Mouse (Mus musculus): ENCODE measurements around the gene Exosc2. TPM values are rescaled to one million over a fixed set of nuclear protein-coding genes. Genes with fewer than 3 reads are reported as not detected.
A peak's percentile ranks its signal among the peaks of the same experiment; 100 is the strongest.

Exosc2 gene
- polyA plus RNA-seq, 1 experiment from 2014 or later: 65.4 TPM

DNA sequence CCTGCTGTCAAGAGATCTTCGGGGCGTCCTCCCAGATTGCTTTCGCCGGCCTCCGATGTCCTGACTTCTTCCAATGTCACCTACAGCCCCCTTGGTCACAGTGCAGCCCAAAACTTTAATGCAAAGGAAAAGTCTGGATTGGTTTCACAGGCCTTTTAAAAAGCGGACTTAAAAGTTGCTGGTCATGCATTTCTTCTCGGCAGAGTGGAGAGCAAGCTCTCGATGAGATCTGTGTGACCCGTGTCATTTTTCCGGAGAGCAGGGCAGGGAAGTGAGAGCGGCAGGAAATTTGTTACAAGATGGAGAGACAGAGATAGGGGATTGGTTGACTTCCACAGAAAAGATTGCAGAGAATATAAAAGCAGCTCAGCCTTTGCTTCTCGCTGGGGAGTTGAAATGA, 18.5 kb downstream of the Exosc2 start:
- peak overlapping the region; percentile 87 for H3K9ac ChIP-seq (ENCODE audit: low read length)
- H3K36me3 ChIP-seq (ENCODE audit: control insufficient read depth, insufficient read depth, low read length): 0 out of 2 replicates have a peak, but pooled peaks cover under 1% of the 10 kb centered on the region
- under 1% methylated on average over 12 of the region's 12 CpGs for WGBS
- peak overlapping the region; percentile 98 for H3K4me3 ChIP-seq (ENCODE audit: low read depth, low read length)
- H3K4me1 ChIP-seq (replicated peaks; ENCODE audit: control insufficient read depth, insufficient read depth, low read length): peaks cover 15% of the 10 kb centered on the region
- peak overlapping the region; percentile 55 for H3K4me2 ChIP-seq (ENCODE audit: low read length)
- H3K27ac ChIP-seq (ENCODE audit: low read depth): peak overlapping the region; percentile 92
- H3K9me3 ChIP-seq (ENCODE audit: control insufficient read depth, low read length): no peaks in the 10 kb centered on the region
- H3K27me3 ChIP-seq (replicated peaks; ENCODE audit: control insufficient read depth, insufficient read depth, low read length): no peaks in the 10 kb centered on the region
- DNase-seq (ENCODE audit: low spot score) (no peak), ATAC-seq (replicated peaks; ENCODE audit: low FRiP score, low TSS enrichment, low read depth) (no peak)

DNA sequence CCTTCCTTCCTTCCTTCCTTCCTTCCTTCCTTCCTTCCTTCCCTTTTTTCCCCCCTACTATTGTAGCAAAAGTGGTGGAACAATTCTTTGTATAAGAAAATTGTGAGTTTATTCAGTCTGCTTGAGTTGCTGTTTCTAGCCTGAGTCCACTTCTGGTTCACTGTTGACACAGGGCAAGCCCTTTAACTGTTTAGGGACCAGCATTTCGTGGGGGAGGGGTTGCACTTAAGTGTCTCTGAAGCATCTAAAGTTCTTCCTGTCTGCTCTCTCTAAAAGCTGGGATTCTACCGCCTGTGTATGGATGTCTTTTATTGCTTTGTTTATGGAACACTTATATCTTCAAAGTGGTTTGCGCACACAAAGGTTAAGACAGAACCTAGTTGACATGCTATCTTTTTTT, 19.5 kb downstream of the Exosc2 start:
- Histone ChIP-seq H3K4me2 (ENCODE audit: low read length) (peak overlapping the region; percentile 55), H3K27ac (ENCODE audit: low read depth) (no peak overlapping the region), H3K27me3 (replicated peaks; ENCODE audit: control insufficient read depth, insufficient read depth, low read length) (no peaks in the 10 kb centered on the region), H3K4me1 (replicated peaks; ENCODE audit: control insufficient read depth, insufficient read depth, low read length) (peaks cover 15% of the 10 kb centered on the region), H3K4me3 (ENCODE audit: low read depth, low read length) (peak overlapping the region; percentile 98), H3K36me3 (ENCODE audit: control insufficient read depth, insufficient read depth, low read length) (0 out of 2 replicates have a peak, but pooled peaks cover 3% of the 10 kb centered on the region), H3K9me3 (ENCODE audit: control insufficient read depth, low read length) (no peaks in the 10 kb centered on the region), H3K9ac (ENCODE audit: low read length) (peak overlapping the region; percentile 87; the same call in 1 of the 2 replicates)
- no peak for DNase-seq (ENCODE audit: low spot score)
- ATAC-seq (replicated peaks; ENCODE audit: low FRiP score, low TSS enrichment, low read depth): no peak
- WGBS: 33% methylated on average over 3 of the region's 3 CpGs

DNA sequence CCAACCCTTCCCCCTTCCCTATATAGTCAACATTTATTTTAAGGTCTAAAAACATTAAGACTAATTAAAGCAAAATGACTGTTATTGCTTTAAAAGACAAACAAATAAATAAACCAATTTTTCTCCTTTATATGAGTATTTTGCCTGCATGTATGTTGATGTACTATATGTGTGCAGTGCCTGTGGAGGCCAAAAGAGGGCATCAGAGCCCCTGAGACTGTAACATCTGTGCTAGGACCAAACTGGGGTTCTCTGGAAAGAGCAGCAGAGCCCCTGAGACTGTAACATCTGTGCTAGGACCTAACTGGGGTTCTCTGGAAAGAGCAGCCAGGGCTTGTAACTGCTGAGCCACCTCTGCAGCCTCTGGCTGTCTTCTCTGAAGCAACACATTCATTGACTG, 27.7 kb downstream of the Exosc2 start:
- no peak overlapping the region for H3K4me2 ChIP-seq (ENCODE audit: low read length)
- peaks cover 28% of the 10 kb centered on the region for H3K36me3 ChIP-seq (ENCODE audit: control insufficient read depth, insufficient read depth, low read length)
- no peak overlapping the region for H3K4me3 ChIP-seq (ENCODE audit: low read depth, low read length)
- no peaks in the 10 kb centered on the region for H3K27me3 ChIP-seq (replicated peaks; ENCODE audit: control insufficient read depth, insufficient read depth, low read length)
- no peak overlapping the region for H3K9ac ChIP-seq (ENCODE audit: low read length)
- no peak overlapping the region for H3K27ac ChIP-seq (ENCODE audit: low read depth)
- no peaks in the 10 kb centered on the region for H3K4me1 ChIP-seq (replicated peaks; ENCODE audit: control insufficient read depth, insufficient read depth, low read length)
- no peak for ATAC-seq (replicated peaks; ENCODE audit: low FRiP score, low TSS enrichment, low read depth)
- H3K9me3 ChIP-seq (ENCODE audit: control insufficient read depth, low read length): no peaks in the 10 kb centered on the region
- no peak for DNase-seq (ENCODE audit: low spot score)

DNA sequence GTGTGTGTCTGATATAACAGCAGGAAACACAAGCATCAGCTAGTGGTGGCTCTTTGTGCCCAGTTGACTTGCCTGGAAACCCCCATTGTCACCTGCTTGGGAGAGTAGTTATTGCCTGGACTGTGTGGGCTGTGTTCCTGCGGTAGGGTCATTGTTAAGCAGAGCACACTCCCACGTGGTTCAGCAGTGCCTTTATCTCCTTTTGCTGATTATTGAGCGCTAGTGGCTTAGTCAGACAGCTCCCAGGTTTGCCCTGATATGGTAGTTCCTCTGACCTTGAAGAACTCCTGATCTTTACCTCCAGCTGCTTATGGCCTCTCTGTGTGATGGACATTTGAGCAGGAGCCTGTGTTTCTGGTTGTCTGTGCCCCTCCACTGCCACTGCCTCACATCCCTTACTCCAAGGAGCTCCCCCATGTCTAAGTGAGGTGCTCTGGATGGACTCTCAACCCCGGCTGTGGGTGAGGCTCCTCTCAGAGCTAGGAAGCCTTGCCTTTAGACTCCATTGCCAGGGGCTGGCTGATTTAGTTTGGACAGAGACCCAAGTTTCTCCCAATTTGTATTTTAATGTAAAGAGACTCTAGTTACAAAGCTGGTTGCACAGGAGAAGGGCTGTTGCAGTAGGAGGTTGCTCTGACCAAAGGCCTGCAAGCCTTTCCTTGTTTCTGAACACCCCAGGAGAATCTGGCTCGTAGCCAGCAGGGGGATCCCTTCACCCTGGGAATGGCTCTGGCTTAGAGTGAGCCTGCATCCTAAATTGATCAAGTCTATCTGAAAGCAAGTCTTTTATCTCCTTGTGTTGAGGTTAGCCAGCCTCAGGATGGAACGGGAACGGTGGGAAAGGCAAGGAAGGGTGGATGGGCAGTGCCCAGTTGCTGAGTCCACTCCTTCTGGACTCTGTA, 30.3 kb downstream of the Exosc2 start:
- Histone ChIP-seq H3K27me3 (replicated peaks; ENCODE audit: control insufficient read depth, insufficient read depth, low read length) (no peaks in the 10 kb centered on the region), H3K9me3 (ENCODE audit: control insufficient read depth, low read length) (no peaks in the 10 kb centered on the region), H3K4me2 (ENCODE audit: low read length) (no peak overlapping the region), H3K27ac (ENCODE audit: low read depth) (peak overlapping the region; percentile 7; the same call in 1 of the 2 replicates), H3K9ac (ENCODE audit: low read length) (no peak overlapping the region), H3K4me1 (replicated peaks; ENCODE audit: control insufficient read depth, insufficient read depth, low read length) (no peaks in the 10 kb centered on the region), H3K36me3 (ENCODE audit: control insufficient read depth, insufficient read depth, low read length) (peaks cover 19% of the 10 kb centered on the region), H3K4me3 (ENCODE audit: low read depth, low read length) (no peak overlapping the region)
- ATAC-seq (replicated peaks; ENCODE audit: low FRiP score, low TSS enrichment, low read depth): peak; percentile 82
- 44% methylated on average over 7 of the region's 7 CpGs for WGBS
- peak; percentile 73 for DNase-seq (ENCODE audit: low spot score)

DNA sequence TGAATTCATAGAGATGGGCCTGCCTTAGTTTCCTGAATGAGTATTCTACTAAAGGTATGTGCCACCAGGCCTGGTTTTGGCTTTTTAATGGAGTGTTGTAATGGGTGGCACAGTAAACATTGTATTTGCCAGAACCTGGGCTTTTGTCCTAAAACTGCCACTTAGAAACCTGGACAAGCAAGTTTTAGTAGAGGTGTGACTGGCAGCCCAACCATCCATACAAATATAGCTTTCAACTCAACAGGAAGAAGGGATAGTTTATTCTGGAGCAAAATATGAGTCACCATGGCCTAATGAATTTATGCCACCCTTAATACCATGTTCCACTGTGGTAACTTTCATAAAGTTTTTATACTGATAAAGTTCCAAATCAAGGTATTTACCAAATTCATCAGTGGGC, 32.7 kb downstream of the Exosc2 start:
- Histone ChIP-seq H3K9me3 (ENCODE audit: control insufficient read depth, low read length) (no peaks in the 10 kb centered on the region), H3K9ac (ENCODE audit: low read length) (no peak overlapping the region), H3K27me3 (replicated peaks; ENCODE audit: control insufficient read depth, insufficient read depth, low read length) (no peaks in the 10 kb centered on the region), H3K4me1 (replicated peaks; ENCODE audit: control insufficient read depth, insufficient read depth, low read length) (no peaks in the 10 kb centered on the region), H3K36me3 (ENCODE audit: control insufficient read depth, insufficient read depth, low read length) (peaks cover 8% of the 10 kb centered on the region), H3K4me3 (ENCODE audit: low read depth, low read length) (no peak overlapping the region), H3K27ac (ENCODE audit: low read depth) (no peak overlapping the region), H3K4me2 (ENCODE audit: low read length) (no peak overlapping the region)
- ATAC-seq (replicated peaks; ENCODE audit: low FRiP score, low TSS enrichment, low read depth) (no peak), DNase-seq (ENCODE audit: low spot score) (no peak)

DNA sequence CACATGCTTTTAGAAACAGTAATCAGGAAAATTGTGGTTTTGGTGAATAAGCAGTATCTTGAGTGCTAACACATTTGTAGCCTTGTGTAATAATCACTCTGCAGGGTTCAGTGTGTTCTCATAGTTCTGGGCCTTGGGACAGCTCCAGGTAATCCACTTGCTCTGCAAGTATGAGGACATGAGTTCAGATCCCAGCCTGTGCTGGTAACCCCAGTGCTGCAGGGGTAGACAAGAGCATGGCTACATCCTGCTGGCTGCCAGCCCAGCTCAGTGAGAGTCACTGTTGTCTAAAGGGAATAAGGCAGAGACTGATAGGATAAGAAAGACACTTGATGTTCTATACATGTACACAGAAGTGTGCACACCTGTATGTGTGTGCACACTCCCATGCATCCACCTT, 35.4 kb downstream of the Exosc2 start:
- Histone ChIP-seq H3K27me3 (replicated peaks; ENCODE audit: control insufficient read depth, insufficient read depth, low read length) (no peaks in the 10 kb centered on the region), H3K4me2 (ENCODE audit: low read length) (no peak overlapping the region), H3K4me3 (ENCODE audit: low read depth, low read length) (no peak overlapping the region), H3K9ac (ENCODE audit: low read length) (no peak overlapping the region), H3K36me3 (ENCODE audit: control insufficient read depth, insufficient read depth, low read length) (peaks cover 4% of the 10 kb centered on the region; the same call in 1 of the 2 replicates), H3K9me3 (ENCODE audit: control insufficient read depth, low read length) (no peaks in the 10 kb centered on the region), H3K4me1 (replicated peaks; ENCODE audit: control insufficient read depth, insufficient read depth, low read length) (no peaks in the 10 kb centered on the region), H3K27ac (ENCODE audit: low read depth) (no peak overlapping the region)
- no peak for ATAC-seq (replicated peaks; ENCODE audit: low FRiP score, low TSS enrichment, low read depth)
- no peak for DNase-seq (ENCODE audit: low spot score)

DNA sequence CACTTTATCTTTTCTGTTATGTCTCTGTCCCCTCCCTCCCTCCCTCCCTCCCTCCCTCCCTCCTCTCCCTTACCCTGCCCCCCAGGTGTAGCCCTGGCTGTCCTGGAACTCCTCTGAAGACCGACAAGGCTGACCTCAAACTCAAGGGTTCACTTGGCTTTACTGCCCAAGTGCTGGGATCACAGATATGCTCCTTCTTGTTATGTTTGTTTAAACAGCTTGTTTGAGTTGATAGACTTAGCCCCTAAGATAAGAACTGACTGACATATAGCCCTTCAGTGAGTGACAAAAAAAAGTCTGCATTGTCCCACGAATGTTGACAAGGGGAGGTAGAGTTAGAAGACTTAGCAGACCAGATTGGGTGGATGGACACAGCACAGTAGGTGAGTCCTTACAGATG, 36.0 kb downstream of the Exosc2 start:
- Histone ChIP-seq H3K9ac (ENCODE audit: low read length) (no peak overlapping the region), H3K36me3 (ENCODE audit: control insufficient read depth, insufficient read depth, low read length) (peaks cover 4% of the 10 kb centered on the region; the same call in 1 of the 2 replicates), H3K9me3 (ENCODE audit: control insufficient read depth, low read length) (no peaks in the 10 kb centered on the region), H3K27ac (ENCODE audit: low read depth) (no peak overlapping the region), H3K4me1 (replicated peaks; ENCODE audit: control insufficient read depth, insufficient read depth, low read length) (no peaks in the 10 kb centered on the region), H3K27me3 (replicated peaks; ENCODE audit: control insufficient read depth, insufficient read depth, low read length) (no peaks in the 10 kb centered on the region), H3K4me2 (ENCODE audit: low read length) (no peak overlapping the region), H3K4me3 (ENCODE audit: low read depth, low read length) (no peak overlapping the region)
- no peak for DNase-seq (ENCODE audit: low spot score)
- ATAC-seq (replicated peaks; ENCODE audit: low FRiP score, low TSS enrichment, low read depth): 0 out of 2 replicates have a peak, but pooled peaks have one; percentile 55
- WGBS: 26% methylated on average over 2 of the region's 2 CpGs

DNA sequence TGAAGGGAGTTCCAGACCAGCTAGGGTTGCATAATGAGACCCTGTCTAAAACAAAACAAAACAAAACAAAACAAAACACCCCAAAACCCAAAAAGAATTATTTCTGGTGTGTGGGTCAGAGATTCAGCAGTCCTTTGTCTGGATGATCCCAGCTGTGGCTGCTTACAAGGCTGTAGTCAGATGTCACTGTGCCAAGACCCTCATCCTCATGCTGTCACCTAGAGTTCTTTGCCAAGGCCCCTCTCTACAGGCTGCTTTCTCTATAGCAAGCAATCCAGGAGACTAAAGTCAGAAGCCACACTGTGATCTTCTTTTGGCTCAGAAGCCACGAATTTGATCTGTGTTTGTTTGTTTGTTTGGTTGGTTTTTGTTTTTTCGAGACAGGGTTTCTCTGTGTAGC, 42.2 kb downstream of the Exosc2 start:
- Histone ChIP-seq H3K27ac (ENCODE audit: low read depth) (no peak overlapping the region), H3K9ac (ENCODE audit: low read length) (no peak overlapping the region), H3K4me2 (ENCODE audit: low read length) (no peak overlapping the region), H3K4me3 (ENCODE audit: low read depth, low read length) (no peak overlapping the region), H3K4me1 (replicated peaks; ENCODE audit: control insufficient read depth, insufficient read depth, low read length) (no peaks in the 10 kb centered on the region), H3K27me3 (replicated peaks; ENCODE audit: control insufficient read depth, insufficient read depth, low read length) (no peaks in the 10 kb centered on the region), H3K36me3 (ENCODE audit: control insufficient read depth, insufficient read depth, low read length) (0 out of 2 replicates have a peak, but pooled peaks cover 3% of the 10 kb centered on the region), H3K9me3 (ENCODE audit: control insufficient read depth, low read length) (no peaks in the 10 kb centered on the region)
- DNase-seq (ENCODE audit: low spot score) (no peak), ATAC-seq (replicated peaks; ENCODE audit: low FRiP score, low TSS enrichment, low read depth) (no peak)
- 83% methylated on average over 2 of the region's 2 CpGs for WGBS

DNA sequence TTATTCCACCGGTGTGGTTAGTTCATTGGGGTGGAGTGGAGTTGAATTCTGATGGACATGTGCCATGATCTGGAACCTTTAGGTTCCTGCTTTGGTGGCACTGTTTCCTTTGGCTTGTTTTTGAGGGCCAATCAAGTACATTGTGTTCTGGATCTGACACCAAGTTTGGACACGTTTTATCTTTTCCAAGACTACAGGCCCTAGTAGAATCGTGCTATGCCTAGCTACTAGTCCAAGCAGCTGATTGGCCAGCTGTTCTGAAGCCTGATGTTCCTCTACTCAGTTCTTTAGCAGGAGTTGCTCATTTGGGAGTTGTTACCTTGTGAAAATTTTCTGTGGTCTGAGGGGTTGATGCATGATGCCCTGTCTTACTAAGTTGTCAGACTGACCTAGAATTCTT, 43.3 kb downstream of the Exosc2 start:
- H3K36me3 ChIP-seq (ENCODE audit: control insufficient read depth, insufficient read depth, low read length): 0 out of 2 replicates have a peak, but pooled peaks cover 3% of the 10 kb centered on the region
- 81% methylated on average over 3 of the region's 3 CpGs for WGBS
- DNase-seq (ENCODE audit: low spot score) (no peak), ATAC-seq (replicated peaks; ENCODE audit: low FRiP score, low TSS enrichment, low read depth) (no peak)
- no peak overlapping the region for H3K9ac ChIP-seq (ENCODE audit: low read length)
- no peaks in the 10 kb centered on the region for H3K4me1 ChIP-seq (replicated peaks; ENCODE audit: control insufficient read depth, insufficient read depth, low read length)
- no peaks in the 10 kb centered on the region for H3K27me3 ChIP-seq (replicated peaks; ENCODE audit: control insufficient read depth, insufficient read depth, low read length)
- H3K4me2 ChIP-seq (ENCODE audit: low read length): no peak overlapping the region
- H3K27ac ChIP-seq (ENCODE audit: low read depth): no peak overlapping the region
- no peak overlapping the region for H3K4me3 ChIP-seq (ENCODE audit: low read depth, low read length)
- H3K9me3 ChIP-seq (ENCODE audit: control insufficient read depth, low read length): no peaks in the 10 kb centered on the region
